Mouse (Mus musculus) left cerebral cortex, postnatal 14 days (tissue): ENCODE measurements around the gene Ppox. TPM values are rescaled to one million over a fixed set of nuclear protein-coding genes. Genes with fewer than 3 reads are reported as not detected.
A peak's percentile ranks its signal among the peaks of the same experiment; 100 is the strongest.

Source experiments
- DNase-seq, 2 experiments: peaks; one replicate each; pipeline ENCODE4 v3.0.0; 2021 to 2022; ENCODE audit warnings: low spot score in 2 of 2, mixed read lengths in 1 of 2
- intact Hi-C: fragments of 180-260 bp; cut with DNase I; formaldehyde crosslinking; loops from one replicate; pipeline ENCODE4 v1.15.1; 2025
- total RNA-seq, 2 experiments: library from RNA; stranded (reverse); gene quantifications; 2 replicates each; pipeline ENCODE4 v1.2.3; 2021

The Ppox gene
- total RNA-seq, 2 experiments from 2014 or later = 20.5 to 23.9 TPM

DNA sequence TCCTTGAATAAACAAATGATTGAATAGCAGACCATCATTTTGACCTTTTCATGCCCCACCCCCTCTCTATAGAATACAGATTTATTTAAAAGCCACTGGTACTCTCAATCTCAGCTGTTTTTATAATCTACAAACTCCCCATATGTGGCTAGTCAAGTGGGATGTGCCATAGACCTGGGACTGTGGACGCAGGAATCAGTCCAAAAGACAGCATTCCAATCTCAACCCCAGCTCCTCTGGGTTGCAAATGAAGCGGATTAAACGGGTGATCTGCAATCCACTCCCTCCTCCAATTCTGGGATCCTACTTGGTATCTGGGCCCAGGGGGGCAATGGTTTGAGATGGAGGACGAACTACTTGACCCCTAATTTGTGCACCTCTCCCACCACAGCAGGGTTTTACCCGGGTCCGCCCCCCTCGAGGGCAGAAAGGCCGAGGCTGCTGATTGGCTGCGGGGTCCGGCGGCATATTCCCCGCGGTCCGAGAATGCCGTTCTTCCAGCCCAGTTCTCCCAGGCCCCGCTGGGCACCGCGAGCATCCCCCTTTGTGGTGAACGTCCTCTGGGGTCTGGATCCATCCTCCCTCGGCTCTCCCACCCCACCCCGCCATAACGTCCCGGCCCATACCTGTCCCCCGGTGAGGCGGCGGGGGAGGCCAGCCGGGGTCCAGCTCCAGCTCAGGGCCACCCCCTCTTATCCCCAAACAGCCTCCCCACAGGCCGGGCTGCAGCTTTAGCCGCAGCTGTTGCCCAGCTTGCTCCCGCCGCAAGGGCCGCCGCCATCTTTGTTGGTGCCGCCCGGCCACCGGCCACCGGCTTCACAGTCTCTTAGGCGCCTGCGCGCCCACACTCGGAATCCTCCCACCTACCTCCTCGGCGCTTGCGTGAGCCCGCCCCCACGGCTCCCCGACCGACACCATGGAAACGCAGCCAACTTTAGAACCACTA is 6.4 kb upstream of the Ppox start, which contains the start of gene Usp21:
Usp21 (minus strand) TSS at position 856 of the 946 bp plus-strand sequence.
- intact Hi-C loops = no loop called here

DNA sequence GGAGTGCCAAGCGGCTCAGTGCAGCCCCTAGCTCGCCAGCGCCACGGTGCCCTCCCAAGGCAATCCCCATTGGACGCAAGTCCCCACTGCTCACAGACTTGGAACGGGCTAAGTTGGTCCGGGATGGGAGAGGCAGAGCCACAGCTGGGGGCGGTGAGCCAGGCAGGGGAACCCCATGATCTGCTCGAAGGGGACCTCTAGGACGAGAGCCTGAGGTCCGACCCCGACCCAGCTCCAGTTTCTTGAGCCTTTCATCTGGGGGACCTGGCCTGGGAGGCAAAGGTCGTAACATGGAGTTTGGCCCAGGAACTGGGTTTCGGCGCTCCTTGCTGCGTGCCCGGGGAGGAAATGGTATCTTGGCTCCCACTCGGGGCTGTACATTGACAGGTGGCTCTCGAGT is 5.5 kb upstream of the Ppox start:
- intact Hi-C loops = no loop called here
- DNase-seq = no peak

More for the DNA sequence above, 6.4 kb upstream of the Ppox start, which contains the start of gene Usp21:
- peak; percentile 96 for DNase-seq

- DNase-seq = no peak
- intact Hi-C loops = no loop called here
These were observed 4.3 kb upstream of the Ppox start for GRCm38 (mm10) chr1:171285096-171285892.

- no peak for DNase-seq
- intact Hi-C loops = no loop called here
These were observed 3.5 kb upstream of the Ppox start for GRCm38 (mm10) chr1:171284491-171284890.

DNA sequence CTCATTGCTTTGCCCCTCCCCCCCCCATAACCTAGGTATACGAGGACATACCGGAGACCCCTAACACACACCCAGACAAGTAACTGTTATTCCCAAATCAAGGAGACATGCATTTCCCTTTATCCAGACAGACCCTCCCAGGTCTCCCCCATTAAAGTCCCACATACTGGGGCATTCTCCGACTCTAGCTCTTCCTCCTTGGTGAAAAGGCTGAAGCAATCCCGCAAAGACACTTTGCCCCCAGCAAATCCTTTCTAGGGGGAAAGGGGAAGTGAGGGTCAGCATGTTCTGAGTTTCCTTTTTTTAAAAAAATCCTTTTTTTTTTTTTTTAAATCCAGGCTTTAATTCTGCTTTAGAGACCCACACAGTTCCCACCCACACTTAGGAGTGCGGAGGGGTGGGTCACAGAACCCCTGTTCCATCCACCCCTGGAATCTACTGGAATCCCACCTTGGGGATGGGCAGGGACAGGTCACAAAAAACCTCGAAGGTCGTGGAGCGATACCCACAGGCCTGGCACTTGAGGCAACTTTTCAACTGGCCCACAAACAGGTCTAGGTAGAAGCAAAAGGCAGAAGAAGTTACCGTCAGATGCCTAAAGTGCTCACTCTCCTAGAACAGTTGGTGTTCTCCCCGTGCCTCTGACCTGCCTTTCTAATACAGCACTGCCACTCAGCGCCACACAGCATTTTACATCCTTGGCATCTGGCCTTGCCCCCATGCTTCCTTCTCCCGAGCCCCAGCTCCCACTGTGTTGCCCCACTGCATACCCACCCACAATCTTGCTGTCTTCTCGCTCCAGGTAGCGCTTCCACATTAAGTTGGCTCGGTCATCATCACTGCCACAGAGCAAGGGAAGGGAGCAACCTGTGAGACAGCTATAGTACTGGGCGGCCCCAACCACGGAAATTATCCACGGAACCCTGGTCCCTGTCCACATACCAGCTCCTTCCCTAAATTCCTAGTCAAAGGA is 2.5 kb upstream of the Ppox start:
- DNase-seq = peak in 1 of 2 experiments; percentile 8
- intact Hi-C loops = no loop called here

DNA sequence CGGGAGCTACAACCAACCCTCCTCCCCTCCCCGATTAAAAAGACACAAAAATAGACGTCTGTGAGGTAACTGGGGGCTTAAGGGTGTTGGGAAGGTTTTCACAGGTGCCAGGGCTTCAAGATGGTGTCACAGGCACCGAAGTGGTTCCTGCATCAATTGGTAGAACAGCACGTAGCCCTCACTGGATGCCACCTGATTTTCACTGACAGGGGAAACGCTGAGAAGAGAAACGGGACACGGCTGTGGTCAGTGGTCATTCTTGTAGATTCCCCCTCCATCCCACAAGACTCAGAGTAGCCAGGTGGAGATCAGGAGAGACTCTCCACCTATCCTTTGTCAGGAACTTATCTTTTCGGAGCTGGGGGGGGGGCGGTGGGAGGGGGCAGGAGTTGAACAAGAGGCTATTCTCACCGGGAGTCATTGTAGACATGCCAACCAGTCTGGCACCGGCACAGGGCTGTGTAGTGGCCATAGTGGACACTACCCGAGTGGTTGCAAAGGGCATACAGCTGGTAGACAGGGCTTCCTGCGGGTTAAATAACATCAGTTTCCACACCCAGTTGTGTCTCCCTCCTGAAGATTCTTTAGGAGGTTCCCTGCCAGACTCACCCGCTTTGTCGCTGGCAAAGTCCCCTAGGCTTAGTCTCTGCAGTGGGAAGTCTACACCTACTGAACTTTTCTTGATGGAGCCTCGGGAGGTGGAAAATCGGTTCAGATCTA is 1.3 kb upstream of the Ppox start:
- peak in 1 of 2 experiments; percentile 3 for DNase-seq
- intact Hi-C loops = no loop called here

GRCm38 (mm10) chr1:171281528-171281923 is 540 bp upstream of the Ppox start:
- intact Hi-C loops = no loop called here
- DNase-seq = peak; percentile 72 to 79

- intact Hi-C loops = no loop called here
- peak in 1 of 2 experiments; percentile 3 for DNase-seq
These were observed 603 bp downstream of the Ppox start for GRCm38 (mm10) chr1:171280250-171280915.

DNA sequence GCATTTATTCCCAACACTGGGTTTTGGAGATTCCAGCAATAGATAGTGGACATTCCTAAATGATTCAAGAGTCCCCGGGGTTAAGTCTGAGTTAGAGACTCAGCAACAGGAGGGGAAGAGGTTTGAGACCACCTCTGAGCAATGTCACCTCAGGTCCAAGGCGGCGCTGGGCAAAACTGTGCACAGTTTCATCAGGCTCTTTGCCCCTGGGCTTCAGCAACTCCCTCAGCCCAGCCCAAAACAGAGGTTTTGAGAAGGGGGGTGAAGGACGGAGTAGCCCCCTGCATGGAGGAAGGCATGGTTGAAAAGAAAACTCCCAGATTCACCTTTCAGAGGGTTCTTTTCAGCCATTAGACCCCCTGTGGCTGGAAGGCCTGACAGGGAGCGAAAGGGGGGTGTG is 1.3 kb downstream of the Ppox start:
- intact Hi-C loops = no loop called here
- DNase-seq = no peak

DNA sequence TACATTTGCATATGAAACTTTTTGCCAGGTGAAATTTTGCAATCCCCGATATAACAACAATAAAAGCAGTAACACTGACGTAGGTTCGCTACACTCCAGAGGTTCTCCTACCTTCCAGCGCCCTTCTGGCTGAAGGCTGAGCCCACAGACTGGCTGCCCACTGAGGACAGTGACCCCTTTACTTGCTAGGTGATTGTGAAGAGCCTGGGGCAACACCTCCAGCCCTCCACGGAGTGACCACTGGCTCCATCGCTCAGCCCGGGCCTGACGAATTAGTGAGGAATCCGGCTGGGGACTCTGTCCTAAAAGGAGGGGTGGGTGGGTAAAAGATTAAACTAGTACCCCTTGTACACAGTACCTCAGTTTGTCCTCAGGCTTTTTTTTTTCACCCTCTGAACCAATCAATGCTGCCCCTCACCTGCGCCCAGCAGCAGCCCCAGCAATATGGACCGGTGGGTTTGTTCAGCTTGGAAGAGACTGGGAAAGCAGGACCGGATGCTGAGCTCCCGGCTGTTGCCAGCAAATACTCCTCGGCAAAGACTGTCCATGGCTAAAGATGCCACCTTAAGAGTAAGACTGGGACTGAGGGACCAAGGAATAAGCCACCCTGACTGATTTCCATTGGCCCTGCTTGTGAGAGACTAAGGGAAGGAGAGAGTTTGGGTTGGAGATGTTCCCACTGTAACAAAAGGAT is 1.8 kb downstream of the Ppox start:
- intact Hi-C loops = no loop called here

DNA sequence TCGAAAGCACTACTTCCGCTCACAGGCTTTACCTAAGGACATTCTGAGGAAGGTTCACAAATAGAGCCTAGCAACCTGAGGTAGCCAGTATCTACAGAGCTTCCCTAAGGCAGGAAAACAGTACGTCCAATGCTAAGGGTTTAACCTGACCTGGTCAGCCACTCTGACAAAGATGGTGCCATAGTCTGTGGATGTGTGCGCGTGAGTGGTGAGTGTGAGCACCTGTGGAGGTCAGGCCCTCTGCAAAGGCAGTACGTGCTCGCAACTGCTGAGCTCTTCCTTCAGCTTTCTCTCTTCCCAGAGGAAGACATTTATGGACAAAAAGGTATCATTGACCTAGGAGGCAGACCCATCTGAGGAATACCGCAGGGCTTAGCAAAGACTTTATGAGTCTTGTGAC is 2.5 kb downstream of the Ppox start:
- DNase-seq = no peak
- intact Hi-C loops = no loop called here

More for the DNA sequence above, 1.8 kb downstream of the Ppox start:
- no peak for DNase-seq

DNA sequence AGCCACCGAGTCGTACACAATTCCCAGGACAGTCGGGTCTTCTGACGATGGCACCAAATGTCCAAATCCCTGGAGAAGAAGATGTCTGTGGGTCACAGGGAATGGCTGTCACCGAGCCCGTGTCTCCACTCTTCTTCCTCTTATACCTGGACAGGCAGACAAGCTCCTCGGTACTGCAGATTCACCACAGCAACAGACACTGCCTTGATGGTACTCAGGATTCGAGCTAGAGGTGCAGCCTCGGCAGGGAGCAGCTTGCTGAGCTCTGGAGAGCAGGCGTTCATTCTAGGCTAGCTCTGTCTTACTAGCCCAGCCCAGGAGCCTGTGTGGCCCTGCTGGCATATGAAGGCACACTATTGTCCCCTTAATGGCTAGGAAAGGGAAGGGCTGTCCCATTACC is 3.2 kb downstream of the Ppox start:
- intact Hi-C loops = no loop called here

GRCm38 (mm10) chr1:171276110-171276748 is 4.8 kb downstream of the Ppox start:
- intact Hi-C loops = no loop called here
- DNase-seq = no peak

More for the DNA sequence above, 3.2 kb downstream of the Ppox start:
- no peak for DNase-seq

- intact Hi-C loops = no loop called here
- DNase-seq = no peak
These were observed 5.7 kb downstream of the Ppox start for GRCm38 (mm10) chr1:171275144-171275734.

DNA sequence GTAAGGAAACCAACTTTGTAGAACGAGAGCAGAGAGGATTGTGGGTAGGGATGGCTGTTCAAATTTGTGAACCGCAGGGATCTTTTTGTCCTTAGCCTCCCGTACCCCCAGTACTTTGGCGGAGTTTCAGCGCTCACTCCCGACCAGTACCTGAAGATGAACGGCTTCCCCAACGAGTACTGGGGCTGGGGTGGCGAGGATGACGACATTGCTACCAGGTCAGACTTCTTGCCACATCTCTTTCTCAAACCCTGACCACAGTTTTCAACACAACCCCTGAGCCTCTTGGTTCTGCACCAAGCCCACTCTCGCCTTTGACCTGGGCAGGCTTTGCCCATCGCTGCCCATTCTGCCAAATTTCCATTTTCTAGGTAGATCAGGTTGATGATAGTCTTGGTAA is 6.8 kb downstream of the Ppox start:
- no peak for DNase-seq
- intact Hi-C loops = no loop called here

GRCm38 (mm10) chr1:171272086-171272485 is 8.9 kb downstream of the Ppox start:
- no peak for DNase-seq
- intact Hi-C loops = no loop called here

DNA sequence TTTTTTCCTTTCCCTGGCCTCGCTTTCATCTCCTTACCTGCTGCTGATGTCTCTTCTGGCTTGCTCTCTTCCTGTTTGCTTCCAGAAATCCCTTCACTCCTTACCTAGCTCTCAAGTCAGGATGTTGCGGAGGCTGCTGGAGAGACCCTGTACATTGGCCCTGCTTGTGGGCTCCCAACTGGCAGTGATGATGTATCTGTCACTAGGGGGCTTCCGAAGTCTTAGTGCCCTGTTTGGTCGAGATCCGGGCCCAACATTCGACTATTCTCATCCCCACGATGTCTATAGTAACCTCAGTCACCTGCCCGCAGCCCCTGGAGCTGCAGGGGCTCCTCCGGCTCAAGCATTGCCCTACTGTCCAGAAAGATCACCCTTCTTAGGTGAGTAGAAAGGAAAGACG is 9.4 kb downstream of the Ppox start:
- DNase-seq = no peak
- intact Hi-C loops = no loop called here
